Mouse (Mus musculus) C2C12 (cell line): Measurements from ENCODE around the gene Sptb. TPM values are rescaled to one million over a fixed set of nuclear protein-coding genes. Genes with fewer than 3 reads are reported as not detected.

ENCODE experiments used
- H3K27me3 ChIP-seq: one replicate; pipeline ENCODE4 v1.6.1; 2011; ENCODE audit not compliant: control insufficient read depth, insufficient read depth, insufficient read length
- H3K36me3 ChIP-seq: one replicate; pipeline ENCODE4 v1.6.1; 2011; ENCODE audit not compliant: control insufficient read depth, insufficient read depth
- H3K4me3 ChIP-seq: one replicate; pipeline ENCODE4 v1.5.1; 2011; ENCODE audit warnings: mild to moderate bottlenecking, control low read depth; ENCODE audit not compliant: poor library complexity, insufficient read depth, severe bottlenecking
- H3K79me2 ChIP-seq: one replicate; pipeline ENCODE4 v1.6.1; 2011; ENCODE audit not compliant: control insufficient read depth, insufficient read depth
- H3K79me3 ChIP-seq: one replicate; pipeline ENCODE4 v1.6.1; 2011; ENCODE audit warnings: low read depth, control low read depth
- H3ac ChIP-seq: one replicate; pipeline ENCODE3; 2011; ENCODE audit warnings: low read depth; ENCODE audit not compliant: control insufficient read depth, insufficient read length
- CEBPB ChIP-seq: IDR thresholded peaks from one replicate; pipeline ENCODE4 v1.6.1; 2011; ENCODE audit warnings: low read depth, mild to moderate bottlenecking, control low read depth, moderate library complexity
- CTCF ChIP-seq: IDR thresholded peaks from one replicate; pipeline ENCODE4 v1.5.1; 2011; ENCODE audit not compliant: control insufficient read depth, insufficient read depth, insufficient read length
- FOSL1 ChIP-seq: IDR thresholded peaks from one replicate; pipeline ENCODE4 v1.8.0; 2011; ENCODE audit warnings: mild to moderate bottlenecking, low read length; ENCODE audit not compliant: poor library complexity, insufficient read depth, severe bottlenecking
- MAX ChIP-seq: IDR thresholded peaks from one replicate; pipeline ENCODE4 v1.6.1; 2011; ENCODE audit warnings: mild to moderate bottlenecking, control low read depth
- MYOD1 ChIP-seq: IDR thresholded peaks from one replicate; pipeline ENCODE4 v1.6.1; 2011; ENCODE audit warnings: low read depth; ENCODE audit not compliant: control insufficient read depth, insufficient read length
- MYOG ChIP-seq: IDR thresholded peaks from one replicate; pipeline ENCODE4 v1.6.1; 2011; ENCODE audit not compliant: control insufficient read depth, insufficient read length; ENCODE audit errors: extremely low read depth
- USF1 ChIP-seq: IDR thresholded peaks from one replicate; pipeline ENCODE4 v1.6.1; 2011; ENCODE audit warnings: low read depth, mild to moderate bottlenecking, control low read depth, moderate library complexity
- polyA plus RNA-seq: library from polyadenylated mRNA; unstranded; fragments of >200 nt; fragmentation: generic; extraction: Trizol; gene quantifications from one replicate; pipeline ENCODE4 v1.2.1, GENCODE M21; 2012; ENCODE audit warnings: missing spikeins

Gene Sptb
- polyA plus RNA-seq, 1 experiment: 0.15 TPM

GRCm38 (mm10) chr12:76718384-76718783, 8.0 kb upstream of the Sptb start:
- H3K27me3 ChIP-seq: peaks cover 5% of the 10 kb centered on the region
- no peaks in the 10 kb centered on the region for H3K79me2 ChIP-seq
- H3K36me3 ChIP-seq: no peaks in the 10 kb centered on the region
- no peak overlapping the region for H3K4me3 ChIP-seq
- H3K79me3 ChIP-seq: no peaks in the 10 kb centered on the region
- H3ac ChIP-seq: no peak overlapping the region
- no peak for TF ChIP-seq MYOG
- TF ChIP-seq MAX: no peak
- no peak for TF ChIP-seq USF1
- no peak for TF ChIP-seq CEBPB
- no peak for TF ChIP-seq CTCF
- TF ChIP-seq MYOD1: no peak
- TF ChIP-seq FOSL1: no peak

- Histone ChIP-seq H3K79me2 (no peaks in the 10 kb centered on the region), H3K36me3 (no peaks in the 10 kb centered on the region), H3K27me3 (peaks cover 53% of the 10 kb centered on the region), H3K79me3 (no peaks in the 10 kb centered on the region), H3ac (no peak overlapping the region), H3K4me3 (no peak overlapping the region)
- TF ChIP-seq CTCF: no peak
- TF ChIP-seq MYOG: no peak
- no peak for TF ChIP-seq MAX
- TF ChIP-seq USF1: no peak
- TF ChIP-seq MYOD1: no peak
- TF ChIP-seq FOSL1: no peak
- no peak for TF ChIP-seq CEBPB
Measured at GRCm38 (mm10) chr12:76709795-76710350, 474 bp downstream of the Sptb start.

GRCm38 (mm10) chr12:76708956-76709794, 1.2 kb downstream of the Sptb start:
- no peaks in the 10 kb centered on the region for H3K79me2 ChIP-seq
- H3K4me3 ChIP-seq: no peak overlapping the region
- H3K27me3 ChIP-seq: peaks cover 56% of the 10 kb centered on the region
- no peak for TF ChIP-seq CTCF
- TF ChIP-seq CEBPB: no peak
- TF ChIP-seq MYOD1: no peak
- no peak overlapping the region for H3ac ChIP-seq
- H3K36me3 ChIP-seq: no peaks in the 10 kb centered on the region
- H3K79me3 ChIP-seq: no peaks in the 10 kb centered on the region

GRCm38 (mm10) chr12:76708181-76708580, 2.2 kb downstream of the Sptb start:
- H3K27me3 ChIP-seq: peaks cover 56% of the 10 kb centered on the region
- H3K36me3 ChIP-seq: no peaks in the 10 kb centered on the region
- no peaks in the 10 kb centered on the region for H3K79me3 ChIP-seq
- H3K79me2 ChIP-seq: no peaks in the 10 kb centered on the region
- no peak overlapping the region for H3K4me3 ChIP-seq
- H3ac ChIP-seq: no peak overlapping the region
- TF ChIP-seq CTCF: no peak
- no peak for TF ChIP-seq MYOG
- TF ChIP-seq USF1: no peak
- TF ChIP-seq CEBPB: no peak
- TF ChIP-seq MAX: no peak
- no peak for TF ChIP-seq MYOD1
- TF ChIP-seq FOSL1: no peak

- Histone ChIP-seq H3K4me3 (no peak overlapping the region), H3ac (no peak overlapping the region), H3K27me3 (peaks cover 57% of the 10 kb centered on the region), H3K79me2 (no peaks in the 10 kb centered on the region), H3K36me3 (no peaks in the 10 kb centered on the region), H3K79me3 (no peaks in the 10 kb centered on the region)
- no peak for TF ChIP-seq CEBPB
- no peak for TF ChIP-seq CTCF
- no peak for TF ChIP-seq FOSL1
- no peak for TF ChIP-seq MYOD1
- no peak for TF ChIP-seq USF1
- no peak for TF ChIP-seq MYOG
- TF ChIP-seq MAX: no peak
Measured at GRCm38 (mm10) chr12:76696380-76696935, 13.9 kb downstream of the Sptb start.

GRCm38 (mm10) chr12:76695773-76696172, 14.6 kb downstream of the Sptb start:
- TF ChIP-seq MAX (no peak), MYOD1 (no peak), CEBPB (no peak), CTCF (no peak), FOSL1 (no peak), USF1 (no peak), MYOG (no peak)
- no peak overlapping the region for H3K4me3 ChIP-seq
- H3ac ChIP-seq: no peak overlapping the region
- H3K27me3 ChIP-seq: peaks cover 59% of the 10 kb centered on the region
- no peaks in the 10 kb centered on the region for H3K79me3 ChIP-seq
- H3K79me2 ChIP-seq: no peaks in the 10 kb centered on the region
- no peaks in the 10 kb centered on the region for H3K36me3 ChIP-seq
